Mouse (Mus musculus): ENCODE measurements around the gene Ace3.

GRCm38 (mm10) chr11:105968948-105969347 is 25.5 kb upstream of the Ace3 start:
- TF ChIP-seq CTCF (IDR thresholded peaks at IDR 0.05; ENCODE audit: control insufficient read depth, insufficient read depth, insufficient read length), result no peak
- no peak for TF ChIP-seq MAX (IDR thresholded peaks at IDR 0.05)
